Mouse (Mus musculus) neural tube, embryonic 13.5 days (tissue): ENCODE results near the gene Amer3. TPM values are rescaled to one million over a fixed set of nuclear protein-coding genes. Genes with fewer than 3 reads are reported as not detected.
"Not testable (repeated sequence)": the region's sequence is repeated elsewhere in the genome, so short reads cannot be mapped to it uniquely, and the experiment has no call there.

Experiments used
- ATAC-seq: fragments of 200-750 bp; cut with Nextera tagmentation; 2 replicates; pipeline ENCODE4 v1.8.0; 2017; ENCODE audit warnings: low read depth, mild to moderate bottlenecking, moderate TSS enrichment, moderate library complexity
- H3K27ac ChIP-seq: fragments of 300-500 bp; sonication (generic); replicated peaks from 2 replicates; pipeline ENCODE4 v1.5.1; 2015; ENCODE audit warnings: moderate library complexity, mild to moderate bottlenecking, inconsistent platforms
- H3K27me3 ChIP-seq: fragments of 300-500 bp; sonication (generic); 2 replicates; pipeline ENCODE4 v1.6.1; 2015; ENCODE audit warnings: mild to moderate bottlenecking, inconsistent platforms
- H3K36me3 ChIP-seq: fragments of 300-500 bp; sonication (generic); 2 replicates; pipeline ENCODE4 v1.6.1; 2015; ENCODE audit warnings: mild to moderate bottlenecking, inconsistent platforms
- H3K4me1 ChIP-seq: fragments of 300-500 bp; sonication (generic); replicated peaks from 2 replicates; pipeline ENCODE4 v1.6.1; 2015; ENCODE audit warnings: inconsistent platforms
- H3K4me2 ChIP-seq: fragments of 300-500 bp; sonication (generic); 2 replicates; pipeline ENCODE4 v1.6.1; 2015; ENCODE audit warnings: inconsistent platforms, mild to moderate bottlenecking, moderate library complexity
- H3K4me3 ChIP-seq: fragments of 300-500 bp; sonication (generic); 2 replicates; pipeline ENCODE4 v1.5.1; 2015; ENCODE audit warnings: mild to moderate bottlenecking, inconsistent platforms
- H3K9ac ChIP-seq: fragments of 300-500 bp; sonication (generic); 2 replicates; pipeline ENCODE4 v1.6.1; 2015; ENCODE audit warnings: moderate library complexity, mild to moderate bottlenecking, inconsistent platforms
- H3K9me3 ChIP-seq: fragments of 300-500 bp; sonication (generic); 2 replicates; pipeline ENCODE4 v1.6.1; 2016; ENCODE audit warnings: inconsistent platforms
- WGBS: fragments of 180-500 bp; shearing (Covaris S2); methylation state at CpG from one replicate; pipeline ENCODE4 v1.1.7; 2015; 5-methylcytosine and 5-hydroxymethylcytosine counted together
- polyA plus RNA-seq: library from polyadenylated mRNA; unstranded; fragments of >200 nt; fragmentation: Nextera tagmentation; extraction: Ambion mirVana; gene quantifications from 2 replicates; pipeline ENCODE4 v1.2.1, GENCODE M21; 2015

Gene Amer3
- polyA plus RNA-seq, 1 experiment from 2014 or later: 21.9 TPM

DNA sequence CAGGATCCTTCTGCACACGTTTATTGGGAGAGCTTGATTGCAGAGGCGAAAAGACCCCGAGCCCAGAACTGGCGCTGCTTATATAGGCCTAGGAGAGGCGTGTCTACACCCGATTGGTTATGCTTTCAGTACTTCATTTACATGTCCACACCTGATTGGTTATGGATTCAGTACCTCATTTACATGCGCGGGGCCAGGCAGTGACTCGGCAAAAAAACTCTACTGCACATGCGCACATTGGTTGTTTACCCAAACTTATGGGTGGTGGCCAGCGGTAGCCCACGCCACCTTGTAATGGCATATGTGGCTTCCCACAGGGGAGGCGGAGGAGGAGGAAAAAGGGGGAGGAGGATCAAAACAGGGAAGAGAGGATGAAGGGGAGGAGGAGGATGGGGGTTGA, 40.7 kb downstream of the Amer3 start:
- H3K36me3 ChIP-seq, H3K27ac ChIP-seq, H3K4me1 ChIP-seq, H3K9ac ChIP-seq, H3K4me3 ChIP-seq, H3K4me2 ChIP-seq, H3K27me3 ChIP-seq, H3K9me3 ChIP-seq, ATAC-seq: not testable (repeated sequence)
- WGBS: 95% methylated on average over 13 of the region's 13 CpGs

DNA sequence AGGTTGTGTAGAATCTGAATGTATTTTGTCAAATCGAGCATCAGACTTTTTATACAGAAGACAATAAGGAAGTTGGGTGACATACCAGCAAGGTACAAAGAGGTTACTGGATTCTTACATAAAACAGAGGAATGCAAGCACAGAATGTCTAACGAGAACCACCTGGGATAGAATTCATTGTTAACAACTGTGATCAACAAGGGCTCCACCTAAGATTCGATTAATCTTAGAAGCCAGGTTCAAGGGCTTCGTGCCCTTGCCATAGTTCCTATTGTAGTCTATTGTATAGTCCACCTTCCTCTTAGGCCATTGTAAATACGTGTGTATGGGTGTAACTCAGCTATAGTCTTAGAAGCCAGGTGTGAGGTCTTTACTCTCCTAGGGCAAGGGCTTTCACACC, 41.3 kb downstream of the Amer3 start:
- not testable (repeated sequence) for H3K36me3 ChIP-seq, H3K4me3 ChIP-seq, H3K4me1 ChIP-seq, H3K9ac ChIP-seq, H3K9me3 ChIP-seq, H3K4me2 ChIP-seq, H3K27ac ChIP-seq, ATAC-seq, H3K27me3 ChIP-seq
- WGBS: 87% methylated on average over 5 of the region's 5 CpGs

DNA sequence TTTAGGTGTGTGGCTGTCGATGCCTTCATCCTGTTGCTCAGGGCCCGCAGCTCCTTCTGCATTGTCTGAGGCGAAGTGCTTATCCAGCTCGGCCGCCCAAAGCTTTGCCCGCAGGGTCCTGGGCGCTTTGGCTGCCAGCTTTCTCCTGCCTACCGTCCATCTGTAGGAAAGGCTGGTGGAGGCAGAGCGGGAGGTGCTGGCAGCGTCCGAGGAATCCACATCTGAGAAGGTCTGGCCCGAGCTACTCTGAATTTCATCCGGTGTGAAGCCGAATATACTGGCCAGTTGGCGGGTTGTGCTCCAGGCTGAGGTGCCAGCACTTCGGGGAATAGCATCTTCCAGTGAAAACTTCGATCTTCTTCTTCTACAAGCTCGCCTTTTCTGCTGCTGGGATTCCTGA, 56.3 kb downstream of the Amer3 start:
- Histone ChIP-seq H3K9ac (no peak overlapping the region), H3K4me3 (no peak overlapping the region), H3K9me3 (no peaks in the 10 kb centered on the region), H3K27me3 (no peaks in the 10 kb centered on the region), H3K4me2 (no peak overlapping the region), H3K4me1 (no peaks in the 10 kb centered on the region), H3K36me3 (no peaks in the 10 kb centered on the region), H3K27ac (no peak overlapping the region)
- 83% methylated on average over 18 of the region's 18 CpGs for WGBS
- ATAC-seq: no peak

Other genes with a start within 250 kb of the Amer3 start
- gene Ccdc115, start 140.0 kb upstream of the Amer3 start, polyA plus RNA-seq: 60.7 and 65.1 TPM in 2 replicates
- gene Imp4, start 139.8 kb upstream of the Amer3 start, polyA plus RNA-seq: 55.5 and 61.0 TPM in 2 replicates
- 6.3 and 10.0 TPM in 2 replicates for gene Ptpn18, start 119.9 kb upstream of the Amer3 start, polyA plus RNA-seq
- not detected in 2 replicates for gene Prss39, start 81.2 kb upstream of the Amer3 start, polyA plus RNA-seq
- not detected in 2 replicates for gene Cfc1, start 44.0 kb upstream of the Amer3 start, polyA plus RNA-seq
- gene Prss40, start 18.7 kb upstream of the Amer3 start, polyA plus RNA-seq: not detected in 2 replicates